Mouse (Mus musculus): ENCODE measurements at regions not wholly inside any gene's neighbourhood (a gene's known extent, or its start where the extent isn't known, plus 50 kb on each side); places are given as distances from the start of the nearest gene placed in this dataset.

DNA sequence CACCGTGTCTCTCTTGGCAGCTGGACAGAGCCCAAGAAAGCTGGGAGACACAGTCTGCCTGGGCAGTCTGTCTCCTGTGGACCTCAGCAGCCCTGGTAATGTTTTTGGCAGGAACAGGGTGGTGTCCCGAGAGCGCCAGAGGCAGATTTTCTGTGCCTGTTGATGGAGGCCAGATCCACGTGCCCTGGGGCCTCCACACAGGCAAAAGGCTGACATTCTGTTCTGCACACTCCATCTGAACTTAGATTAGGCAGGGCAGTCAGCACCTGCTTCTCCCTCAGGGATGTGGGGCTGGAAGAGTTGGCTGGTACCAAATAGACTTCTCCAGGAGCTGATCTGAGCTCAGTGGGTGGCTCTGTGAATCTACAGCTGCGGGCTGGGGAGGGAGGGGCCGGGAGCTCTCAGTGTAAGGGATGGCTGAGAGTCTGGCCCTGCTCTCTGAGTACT is 83.8 kb downstream of the Gadd45g start:
- DNase-seq (ENCODE audit: low read depth, low spot score) = no peak

DNA sequence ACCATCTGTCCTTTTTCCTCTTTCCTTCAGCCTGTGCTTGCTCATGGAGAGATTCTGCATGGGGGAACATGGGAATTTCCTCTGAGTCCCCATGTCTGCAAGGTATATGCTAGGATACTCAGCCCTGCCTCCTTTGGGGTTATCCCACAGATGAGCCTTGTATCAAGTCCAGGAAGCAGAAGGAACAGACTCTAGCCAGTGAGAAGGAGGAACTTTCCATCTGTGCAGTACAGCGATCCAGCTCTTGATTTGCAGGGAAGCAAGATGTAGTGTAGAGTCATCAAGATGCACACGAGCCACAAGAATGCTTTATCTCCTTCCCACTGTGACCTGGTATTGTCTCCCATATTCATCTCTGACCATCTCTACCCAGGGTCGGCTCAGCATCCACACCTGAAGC is 84.5 kb downstream of the Gadd45g start:
- DNase-seq (ENCODE audit: low read depth, low spot score) = no peak

DNA sequence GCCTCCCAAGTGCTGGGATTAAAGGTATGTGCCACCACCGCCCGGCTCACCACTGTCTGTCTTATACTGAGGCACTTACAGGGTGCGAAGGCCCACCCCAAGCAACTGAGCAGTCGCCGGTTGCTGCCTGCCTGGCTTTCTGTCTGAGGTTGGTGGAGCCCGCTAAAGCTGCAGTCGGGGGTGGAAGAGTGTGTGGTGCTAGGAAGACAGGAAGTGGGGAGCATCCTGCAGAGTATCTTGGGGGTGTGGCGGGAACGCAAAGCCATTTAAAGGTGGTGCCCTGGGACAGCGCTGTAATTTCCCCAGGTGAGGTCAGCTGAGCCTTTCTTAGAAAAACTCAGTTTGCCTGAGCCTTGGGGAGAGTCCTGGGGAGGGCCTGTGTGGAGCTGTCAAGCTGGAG is 89.3 kb downstream of the Gadd45g start:
- DNase-seq (ENCODE audit: low read depth, low spot score) = no peak

DNA sequence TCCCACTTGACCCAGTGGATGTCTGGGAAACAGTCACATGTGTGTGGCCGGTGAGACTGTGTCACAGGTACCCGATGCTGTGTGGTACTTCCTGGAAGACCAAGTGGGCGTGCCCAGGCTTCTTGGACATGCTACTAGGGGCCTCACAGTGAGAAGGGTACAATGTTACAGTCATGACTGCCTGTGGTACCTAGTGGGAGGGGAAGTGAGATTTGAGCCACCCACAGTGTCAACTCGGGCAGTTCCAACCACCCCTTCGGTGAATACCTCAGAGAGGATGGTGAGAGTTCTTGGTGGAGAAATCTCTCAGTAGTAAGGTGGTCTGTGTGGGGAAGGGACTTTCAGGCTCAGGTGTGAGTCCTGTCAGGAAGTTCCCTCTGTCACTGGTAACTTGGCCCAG is 90.0 kb downstream of the Gadd45g start:
- DNase-seq (ENCODE audit: low read depth, low spot score) = no peak

DNA sequence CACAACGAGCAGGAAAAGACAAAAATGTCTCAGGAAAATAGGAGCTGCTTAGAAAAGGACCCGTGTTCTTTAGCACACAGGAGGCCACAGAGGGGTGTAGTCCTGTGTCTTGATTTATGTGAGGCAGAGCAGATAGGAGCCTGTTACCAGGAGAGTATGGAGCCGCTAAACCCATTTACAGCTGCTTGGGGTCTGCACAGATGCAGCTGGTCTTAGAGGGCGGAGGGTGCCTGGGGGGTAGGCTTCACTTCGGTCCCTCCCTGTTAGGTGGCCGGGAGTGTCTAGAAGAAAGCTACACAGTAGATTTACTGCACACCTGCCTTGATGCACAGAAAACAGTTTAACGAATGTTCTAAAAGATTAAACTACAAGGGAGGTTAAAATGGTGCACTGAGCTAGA is 91.4 kb downstream of the Gadd45g start:
- no peak for DNase-seq (ENCODE audit: low read depth, low spot score)

DNA sequence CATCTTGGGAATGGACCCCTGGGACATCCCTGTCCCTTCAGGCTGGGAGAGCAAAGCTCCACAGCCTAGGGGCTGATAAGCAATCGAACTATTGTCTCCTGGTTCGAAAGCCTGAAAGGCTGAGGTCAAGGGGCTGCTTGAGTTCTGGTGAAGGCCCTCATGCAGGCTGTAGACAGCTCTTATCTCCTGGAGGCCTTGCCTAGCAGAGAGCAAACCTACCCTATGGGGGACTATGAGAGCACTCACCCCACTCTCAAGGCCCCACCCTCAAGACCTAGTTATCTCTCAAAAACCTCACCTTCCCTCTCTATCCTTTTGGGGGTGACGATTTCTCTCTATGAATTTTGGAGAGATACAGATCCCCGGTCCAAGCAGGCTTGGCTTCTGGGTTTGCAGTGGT is 92.8 kb downstream of the Gadd45g start:
- no peak for DNase-seq (ENCODE audit: low read depth, low spot score)

DNA sequence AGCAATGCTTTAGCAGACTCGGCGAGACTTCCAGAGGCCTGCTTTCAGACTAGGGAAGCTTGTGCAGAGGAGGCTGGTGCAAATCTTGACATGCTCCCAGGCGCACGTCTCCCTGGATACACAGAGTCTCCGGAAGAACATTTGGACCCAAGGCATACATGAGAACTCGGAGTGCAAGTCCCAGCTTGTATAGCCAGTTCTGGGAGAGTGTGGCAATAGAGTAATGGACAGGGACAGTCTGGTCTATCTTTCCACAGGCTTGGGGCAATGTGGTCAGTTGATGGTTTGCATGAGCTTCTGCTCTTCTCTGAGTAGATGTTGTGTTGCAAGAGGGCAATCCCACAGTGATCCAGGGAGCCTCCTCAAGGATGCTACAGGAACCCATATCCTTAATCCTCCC is 93.2 kb downstream of the Gadd45g start:
- DNase-seq (ENCODE audit: low read depth, low spot score) = no peak

DNA sequence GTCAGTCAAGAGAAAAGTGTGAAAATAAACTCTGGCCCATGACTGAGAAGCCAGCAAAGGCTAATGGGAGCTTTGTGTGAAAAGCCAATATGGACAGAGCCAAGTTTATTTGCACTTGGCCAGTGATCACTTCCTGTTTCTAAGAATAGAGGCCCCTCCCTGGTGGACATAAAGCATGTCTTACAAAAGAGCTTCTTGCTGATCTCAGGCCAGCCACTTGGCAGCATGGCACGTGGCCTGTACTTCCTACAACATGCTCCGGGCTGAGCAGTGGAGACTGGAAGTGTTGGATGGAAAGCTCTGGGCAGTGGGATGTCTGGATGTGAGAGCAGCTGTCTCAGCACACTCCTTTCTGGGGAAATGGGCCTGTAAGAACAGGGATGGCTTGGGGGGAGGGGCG is 99.7 kb downstream of the Gadd45g start:
- no peak for DNase-seq (ENCODE audit: low read depth, low spot score)

DNA sequence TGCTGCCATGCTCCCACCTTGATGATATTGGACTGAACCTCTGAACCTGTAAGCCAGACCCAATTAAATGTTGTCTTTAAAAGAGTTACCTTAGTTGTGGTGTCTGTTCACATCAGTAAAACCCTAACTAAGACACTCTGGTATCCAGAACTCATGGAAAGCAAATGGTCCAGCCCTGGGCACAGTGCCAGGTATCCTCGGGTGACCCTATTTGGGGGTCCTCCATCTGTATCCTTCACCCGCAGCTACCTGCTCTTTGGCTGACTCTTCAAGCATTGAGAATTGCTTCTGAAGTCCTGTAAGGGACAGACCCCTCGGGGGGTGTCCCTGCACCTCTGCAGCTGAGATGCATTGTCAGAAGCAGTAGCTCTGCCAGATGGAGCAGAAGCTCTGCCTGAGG is 102.4 kb downstream of the Gadd45g start:
- no peak for DNase-seq (ENCODE audit: low read depth, low spot score)

DNA sequence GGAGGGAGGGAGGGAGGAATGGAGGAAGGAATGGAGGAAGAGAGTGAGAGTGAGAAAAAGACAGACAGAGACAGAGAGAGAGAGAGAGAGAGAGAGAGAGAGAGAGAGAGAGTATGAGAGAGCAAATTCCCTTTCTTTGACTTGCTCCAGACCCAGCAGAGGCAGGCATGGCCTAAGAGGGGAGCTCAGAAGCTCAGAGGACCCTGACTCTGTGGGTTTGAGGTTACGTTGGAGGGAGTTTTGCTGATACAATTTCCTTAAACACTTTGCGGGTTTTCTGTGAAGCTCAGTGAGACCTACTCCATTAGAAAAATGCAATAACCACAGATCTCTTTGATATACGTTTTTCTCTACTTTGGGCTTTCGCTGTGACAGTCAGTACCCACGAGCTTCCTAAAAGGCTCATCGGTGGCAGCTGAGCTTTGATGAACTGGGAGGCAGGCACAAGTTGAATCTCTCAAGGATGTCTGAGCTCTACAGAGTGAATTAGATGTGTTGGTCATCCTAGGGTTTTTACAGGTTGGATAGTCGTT is 105.1 kb downstream of the Gadd45g start:
- DNase-seq (ENCODE audit: low read depth, low spot score) = no peak

DNA sequence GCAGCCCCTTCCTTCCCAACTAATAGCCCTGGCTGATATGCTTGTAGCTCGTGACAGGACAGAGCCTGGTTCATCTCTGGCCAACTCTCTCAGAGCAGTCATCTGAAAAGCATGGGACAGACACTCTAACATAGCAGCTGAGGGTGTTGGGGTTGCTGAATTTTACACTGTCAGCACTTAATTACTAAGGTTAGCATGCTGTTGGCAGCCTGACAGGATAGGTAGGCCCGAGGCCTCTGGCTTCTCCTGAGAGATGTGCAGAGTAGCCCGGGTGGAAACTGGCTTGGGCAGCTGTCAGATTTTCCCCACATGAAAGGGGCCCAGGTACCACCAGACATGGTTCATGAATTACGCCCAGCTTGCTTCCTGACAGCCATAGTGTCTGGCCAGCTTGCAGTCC is 106.6 kb downstream of the Gadd45g start:
- no peak for DNase-seq (ENCODE audit: low read depth, low spot score)

DNA sequence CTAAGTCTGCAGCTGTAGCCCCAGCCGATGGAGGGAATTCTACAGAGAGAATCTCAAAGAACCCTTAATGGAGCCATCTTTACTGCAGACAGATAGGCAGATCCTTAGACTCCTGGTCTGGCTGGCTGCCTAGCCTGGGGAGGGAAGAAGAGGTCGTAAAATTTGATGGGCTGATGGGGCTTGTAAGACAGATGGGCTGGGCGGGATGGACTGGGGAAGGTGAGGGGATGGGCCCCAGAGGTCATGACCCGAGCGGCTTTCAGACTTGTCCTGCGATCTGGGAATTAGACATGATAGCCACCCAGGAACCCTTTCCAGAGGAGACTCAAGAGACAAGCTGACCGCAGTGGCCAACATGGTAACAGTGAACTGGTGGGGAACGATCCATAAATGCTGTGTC is 107.1 kb downstream of the Gadd45g start:
- no peak for DNase-seq (ENCODE audit: low read depth, low spot score)

DNA sequence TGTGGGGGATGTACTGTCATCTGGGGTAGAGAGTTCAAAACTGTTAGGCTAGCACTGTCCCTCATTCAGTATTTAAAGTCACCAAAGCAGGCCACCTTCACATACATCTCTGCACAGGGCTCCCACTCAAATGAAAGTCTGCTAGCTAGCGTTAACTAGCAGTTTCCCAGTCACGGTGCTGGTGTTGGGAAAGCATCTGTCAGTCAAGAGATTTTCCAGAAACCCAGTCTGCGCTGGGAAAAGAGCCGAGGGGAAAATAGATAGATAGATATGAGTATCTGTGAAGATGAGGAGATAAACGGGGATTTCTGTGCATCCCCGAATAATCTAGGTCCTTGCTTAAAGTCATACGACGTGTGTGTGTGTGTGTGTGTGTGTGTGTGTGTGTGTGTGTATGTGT is 110.6 kb downstream of the Gadd45g start:
- DNase-seq (ENCODE audit: low read depth, low spot score) = no peak

DNA sequence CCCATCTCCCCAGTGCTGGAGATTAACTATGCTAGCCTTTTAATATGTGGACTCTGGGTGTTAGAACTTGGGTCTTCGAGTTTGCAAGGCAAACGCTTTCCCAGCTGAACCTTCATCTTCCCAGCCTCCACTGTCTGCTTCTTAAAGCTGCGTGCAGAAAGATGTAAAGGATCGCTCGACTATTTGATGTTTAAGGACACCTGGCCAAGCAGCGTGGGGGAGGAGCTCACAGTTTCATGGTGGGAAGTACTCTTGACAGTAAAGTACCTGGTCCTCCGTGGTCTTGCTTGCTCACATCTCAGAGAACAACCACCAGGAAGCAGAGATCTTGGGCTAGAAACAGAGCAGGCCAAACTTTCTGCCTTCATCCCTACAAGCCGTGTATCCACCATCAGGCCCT is 113.1 kb downstream of the Gadd45g start:
- DNase-seq (ENCODE audit: low read depth, low spot score) = no peak

DNA sequence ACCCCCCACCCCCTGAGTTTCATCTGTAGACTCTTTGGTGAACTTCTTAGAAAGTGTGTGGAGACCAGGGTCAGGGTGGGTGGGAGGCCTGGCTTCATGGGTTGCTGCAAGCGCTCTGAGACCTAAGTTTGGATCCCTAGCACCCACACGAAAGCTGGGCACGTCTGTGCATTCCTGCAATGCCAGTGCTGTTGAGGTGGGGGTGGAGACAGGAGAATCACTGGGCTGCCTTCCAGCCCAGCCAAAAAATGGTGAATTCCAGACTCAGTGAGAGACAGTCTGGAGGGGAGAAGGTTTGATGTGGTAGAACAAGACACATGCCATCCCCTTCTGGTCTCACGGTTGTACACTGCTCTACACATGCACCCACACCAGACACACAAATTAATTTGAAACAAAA is 113.8 kb downstream of the Gadd45g start:
- no peak for DNase-seq (ENCODE audit: low read depth, low spot score)

DNA sequence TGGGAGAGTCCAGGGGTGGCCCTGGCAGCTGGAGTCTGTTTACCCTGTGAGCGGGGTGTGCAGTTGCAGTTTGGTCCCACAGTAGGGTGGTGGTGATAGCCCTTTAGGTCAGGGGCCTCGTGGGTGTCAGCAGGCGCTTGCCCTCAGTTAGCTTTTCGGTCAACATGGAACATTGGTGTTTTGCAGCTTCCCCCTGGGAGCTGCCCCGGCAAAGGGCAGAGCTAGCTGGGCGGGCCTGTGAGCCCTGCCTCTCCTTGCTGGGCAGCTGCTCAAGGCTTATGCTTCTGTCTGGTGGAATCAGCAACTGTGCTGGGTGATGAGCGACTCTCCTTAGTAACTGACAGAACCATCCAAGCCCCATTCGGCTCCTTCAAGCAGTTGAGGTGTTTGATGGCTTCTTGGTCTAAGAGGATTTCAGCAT is 115.7 kb downstream of the Gadd45g start:
- DNase-seq (ENCODE audit: low read depth, low spot score) = no peak

DNA sequence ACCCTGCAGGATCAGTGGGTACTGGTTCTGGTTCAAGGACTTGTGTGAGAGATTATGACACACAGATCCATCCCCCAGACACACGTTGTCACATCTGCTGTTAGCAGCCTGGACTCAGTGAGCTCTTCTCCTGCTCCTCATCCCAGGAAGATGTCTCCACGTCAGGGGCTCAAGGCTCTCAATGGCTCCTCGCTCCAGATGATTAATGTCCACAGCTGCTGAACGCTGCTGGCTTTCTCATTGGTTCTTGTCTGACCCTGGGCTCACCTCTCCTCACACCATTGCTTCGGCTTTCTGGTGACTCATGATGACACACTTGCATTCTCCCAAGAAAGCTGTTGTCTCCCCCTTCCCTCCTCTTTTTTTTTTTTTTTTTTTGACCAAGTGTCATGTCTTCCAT is 116.2 kb downstream of the Gadd45g start:
- peak; percentile 35 for DNase-seq (ENCODE audit: low read depth, low spot score)

DNA sequence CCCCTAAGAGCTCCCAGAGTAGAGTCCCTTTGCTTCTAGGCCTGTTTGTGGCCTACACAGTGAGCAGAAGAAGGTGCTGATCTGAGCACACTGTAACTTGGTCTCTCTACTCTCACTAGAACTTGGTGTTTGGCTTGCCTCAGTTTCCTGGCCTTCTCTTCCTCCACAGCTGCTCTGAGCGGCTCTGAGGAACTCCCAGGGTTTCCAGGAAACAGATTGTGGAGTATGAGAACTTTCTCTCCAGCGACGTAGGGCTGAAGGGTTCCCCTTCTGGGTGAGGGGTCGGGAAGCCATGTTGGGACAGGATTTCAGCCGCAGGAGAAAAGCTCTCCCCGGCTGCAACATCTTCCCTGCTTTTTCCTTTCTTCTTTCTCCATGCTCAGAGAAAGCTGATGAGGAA is 117.5 kb downstream of the Gadd45g start:
- no peak for DNase-seq (ENCODE audit: low read depth, low spot score)

DNA sequence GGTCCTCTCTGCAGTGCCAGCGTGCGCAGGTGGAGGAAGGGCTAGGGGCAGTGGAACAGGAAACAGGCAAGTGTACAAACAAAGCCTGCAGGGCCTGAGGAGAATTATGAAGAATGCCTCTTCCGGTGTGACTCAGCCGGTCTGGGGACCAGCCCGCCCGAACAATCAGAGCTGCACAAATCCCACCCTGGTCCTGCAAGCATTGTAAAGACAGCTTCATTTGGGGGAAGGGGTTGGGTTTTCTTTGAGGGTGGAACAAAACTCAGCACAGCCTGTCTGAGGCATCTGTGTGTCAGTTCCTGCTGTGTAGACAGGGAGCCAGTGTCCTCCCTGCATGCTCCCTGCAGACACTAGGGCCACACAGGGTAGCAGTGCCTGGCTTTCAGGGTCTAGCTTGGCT is 117.9 kb downstream of the Gadd45g start:
- DNase-seq (ENCODE audit: low read depth, low spot score) = peak; percentile 85

DNA sequence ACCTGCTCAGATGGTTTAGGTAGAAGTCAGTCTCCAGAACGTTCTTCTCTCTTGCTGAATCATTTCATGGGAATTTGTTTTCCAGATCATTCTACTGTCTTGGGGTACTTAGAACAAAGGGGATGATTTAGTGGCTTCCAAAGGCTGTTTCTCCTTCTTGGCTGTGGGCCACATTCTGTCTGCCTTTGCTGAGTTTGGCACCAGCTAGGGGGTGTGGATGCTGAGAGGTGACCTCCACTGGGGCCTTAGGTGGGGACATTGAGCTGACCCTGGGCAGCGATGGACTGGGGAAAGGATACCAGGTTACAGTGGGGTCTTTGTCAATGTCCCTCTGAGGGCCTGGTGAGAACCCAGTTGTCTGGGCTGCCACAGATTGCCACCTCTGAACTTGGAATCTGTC is 118.4 kb downstream of the Gadd45g start:
- no peak for DNase-seq (ENCODE audit: low read depth, low spot score)

DNA sequence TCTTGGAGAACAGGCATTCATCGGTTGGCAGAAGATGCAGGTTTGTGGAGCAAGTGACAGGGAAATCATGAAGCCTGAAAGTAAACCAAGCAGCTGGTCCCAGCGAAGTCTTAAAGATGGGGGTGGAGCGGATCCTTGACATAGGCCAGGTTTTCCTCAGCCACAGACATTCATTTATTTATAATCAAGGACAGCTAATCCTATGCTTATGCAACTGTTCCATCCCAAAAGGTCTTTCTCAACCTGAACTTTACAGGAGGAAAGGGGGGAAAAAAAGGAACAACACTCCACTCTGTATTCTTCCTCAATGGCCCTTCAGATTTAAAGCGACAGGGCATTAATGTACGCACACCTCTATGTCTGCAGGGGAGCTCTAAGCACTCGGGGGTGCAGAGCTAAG is 121.6 kb downstream of the Gadd45g start:
- DNase-seq (ENCODE audit: low read depth, low spot score) = no peak

DNA sequence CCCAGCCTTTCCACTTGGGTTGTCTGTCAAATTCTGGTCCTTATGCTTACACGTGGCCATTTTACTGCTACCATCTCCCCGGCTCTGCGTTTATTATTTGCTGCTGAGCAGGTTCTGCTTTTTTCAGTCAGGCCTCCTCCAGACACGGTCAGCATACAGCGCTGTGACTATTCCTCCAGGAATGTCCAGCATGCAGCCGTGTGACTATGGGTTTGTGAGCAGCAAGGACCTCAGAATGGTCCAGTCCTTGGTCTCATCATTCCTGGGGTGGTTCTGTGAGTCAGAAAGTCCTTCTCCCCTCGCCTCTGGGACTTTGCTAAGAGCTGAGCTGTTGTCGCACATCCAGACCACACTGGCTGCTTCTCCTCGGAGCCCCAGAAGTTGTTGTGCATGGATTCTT is 122.3 kb downstream of the Gadd45g start:
- DNase-seq (ENCODE audit: low read depth, low spot score) = no peak

DNA sequence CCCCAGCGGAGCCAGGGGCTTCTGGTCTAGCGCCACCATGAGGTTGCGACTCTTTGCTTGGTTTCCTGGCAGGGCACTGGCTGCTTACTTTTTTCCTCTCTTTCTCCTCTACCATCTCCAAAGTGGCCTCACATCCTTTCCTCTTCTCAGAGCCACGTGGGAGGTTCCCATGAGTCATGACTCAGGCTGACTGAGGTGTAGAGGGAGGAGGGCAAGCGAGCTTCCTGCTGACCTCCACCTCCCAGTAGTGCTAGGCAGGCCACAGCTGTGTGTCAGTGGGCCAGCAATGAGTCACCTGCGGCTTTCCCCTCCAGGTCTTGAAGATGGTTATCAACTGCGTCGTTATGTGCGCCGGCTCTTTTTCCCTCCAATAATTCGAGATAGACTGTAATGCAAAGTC is 123.6 kb downstream of the Gadd45g start:
- DNase-seq (ENCODE audit: low read depth, low spot score) = no peak

DNA sequence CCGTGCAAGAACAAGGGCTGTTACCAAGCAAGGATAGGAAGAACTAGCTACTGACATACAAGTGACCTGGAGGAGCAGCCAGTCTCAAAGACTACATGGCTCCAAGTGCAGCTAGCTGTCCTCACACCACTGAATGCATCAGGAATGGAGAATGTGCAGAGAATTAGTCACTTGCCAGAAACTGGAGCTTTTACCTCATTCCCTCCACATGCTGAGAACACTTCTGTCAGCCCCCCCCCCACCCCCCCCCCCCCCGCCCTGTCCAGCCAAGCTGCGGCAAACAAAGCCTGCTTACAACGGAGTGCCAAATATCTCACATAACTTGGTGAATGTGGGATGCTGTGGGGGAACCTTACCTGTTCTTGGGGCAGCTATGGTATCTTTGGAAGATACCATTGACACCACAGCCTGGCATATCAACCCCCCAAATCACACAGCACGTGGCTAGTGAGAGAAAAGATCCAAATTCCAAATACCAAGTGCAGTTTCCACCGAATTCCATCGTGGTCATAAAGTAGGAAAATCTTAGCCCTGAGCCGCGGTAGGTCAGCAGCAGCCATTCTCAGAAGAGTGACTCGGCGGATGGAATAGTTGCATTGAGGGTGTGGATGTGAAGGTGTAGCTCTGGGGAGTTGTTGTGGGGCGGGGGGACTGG is 126.3 kb downstream of the Gadd45g start:
- DNase-seq (ENCODE audit: low read depth, low spot score) = no peak

Measured in R1 (cell line).